Mouse (Mus musculus) midbrain, embryonic 16.5 days (tissue): ENCODE data around the gene Acsf2. TPM values are rescaled to one million over a fixed set of nuclear protein-coding genes. Genes with fewer than 3 reads are reported as not detected.

Experiments
- ATAC-seq: fragments of 200-750 bp; cut with Nextera tagmentation; 2 replicates; pipeline ENCODE4 v1.8.0; 2017; ENCODE audit warnings: moderate TSS enrichment
- H3K27ac ChIP-seq: fragments of 300-500 bp; sonication (generic); 2 replicates; pipeline ENCODE4 v1.5.1; 2014; ENCODE audit warnings: mild to moderate bottlenecking, low read length, mixed read lengths
- H3K27me3 ChIP-seq: fragments of 300-500 bp; sonication (generic); 2 replicates; pipeline ENCODE4 v1.6.1; 2014; ENCODE audit warnings: low read depth, low read length, mixed read lengths; ENCODE audit not compliant: control insufficient read depth, insufficient read depth
- H3K36me3 ChIP-seq: fragments of 300-500 bp; sonication (generic); 2 replicates; pipeline ENCODE4 v1.6.1; 2014; ENCODE audit warnings: mild to moderate bottlenecking, low read length, moderate library complexity, mixed read lengths; ENCODE audit not compliant: control insufficient read depth, insufficient read depth
- H3K4me1 ChIP-seq: fragments of 300-500 bp; sonication (generic); 2 replicates; pipeline ENCODE4 v1.6.1; 2014; ENCODE audit warnings: mild to moderate bottlenecking, low read length, mixed read lengths; ENCODE audit not compliant: control insufficient read depth, insufficient read depth
- H3K4me2 ChIP-seq: fragments of 300-500 bp; sonication (generic); 2 replicates; pipeline ENCODE4 v1.6.1; 2014; ENCODE audit warnings: mild to moderate bottlenecking, low read length, mixed read lengths
- H3K4me3 ChIP-seq: fragments of 300-500 bp; sonication (generic); 2 replicates; pipeline ENCODE4 v1.5.1; 2014; ENCODE audit warnings: low read depth, mild to moderate bottlenecking, low read length, moderate library complexity, mixed read lengths
- H3K9ac ChIP-seq: fragments of 300-500 bp; sonication (generic); 2 replicates; pipeline ENCODE4 v1.6.1; 2014; ENCODE audit warnings: low read depth, low read length, mixed read lengths
- H3K9me3 ChIP-seq: fragments of 300-500 bp; sonication (generic); replicated peaks from 2 replicates; pipeline ENCODE4 v1.6.1; 2014; ENCODE audit warnings: mild to moderate bottlenecking, low read length, mixed read lengths; ENCODE audit not compliant: control insufficient read depth, poor library complexity, severe bottlenecking
- WGBS: fragments of 180-500 bp; shearing (Covaris S2); extraction: QIAGEN DNeasy Blood & Tissue Kit; methylation state at CpG from one replicate; pipeline ENCODE4 v1.1.7; 2014; 5-methylcytosine and 5-hydroxymethylcytosine counted together
- polyA plus RNA-seq: library from polyadenylated mRNA; unstranded; fragments of >200 nt; fragmentation: Nextera tagmentation; extraction: Ambion mirVana; gene quantifications from 2 replicates; pipeline ENCODE4 v1.2.1, GENCODE M21; 2015

The Acsf2 gene
- polyA plus RNA-seq, 1 experiment from 2014 or later: 1.9 TPM

DNA sequence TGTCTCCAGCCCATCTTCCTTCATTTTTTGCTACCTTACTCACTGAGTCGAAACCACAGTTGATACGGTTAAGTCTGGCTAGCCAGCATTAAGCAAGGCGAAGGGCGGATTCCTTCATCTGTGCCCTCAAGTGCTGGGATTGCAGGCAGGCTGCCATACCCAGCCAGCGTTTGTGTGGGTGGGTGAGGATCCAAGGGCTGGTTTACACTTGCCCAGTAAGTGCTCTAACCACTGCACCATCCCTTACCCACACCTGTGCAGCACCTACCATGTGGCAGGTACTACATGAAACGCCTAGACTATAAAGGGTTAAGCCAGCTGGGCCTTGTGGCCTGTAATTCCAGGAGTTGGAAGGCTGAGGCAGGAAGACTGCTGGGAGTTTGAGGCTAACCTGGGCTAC lies 54.4 kb downstream of the Acsf2 start:
- no peak overlapping the region for H3K4me3 ChIP-seq
- H3K36me3 ChIP-seq: peaks cover 5% of the 10 kb centered on the region; the same call in 1 of the 2 replicates
- H3K27ac ChIP-seq: no peak overlapping the region
- 91% methylated on average over 6 of the region's 6 CpGs for WGBS
- peaks cover 15% of the 10 kb centered on the region for H3K4me1 ChIP-seq
- no peak for ATAC-seq
- no peak overlapping the region for H3K9ac ChIP-seq
- H3K4me2 ChIP-seq: no peak overlapping the region
- no peaks in the 10 kb centered on the region for H3K27me3 ChIP-seq
- H3K9me3 ChIP-seq: no peaks in the 10 kb centered on the region

DNA sequence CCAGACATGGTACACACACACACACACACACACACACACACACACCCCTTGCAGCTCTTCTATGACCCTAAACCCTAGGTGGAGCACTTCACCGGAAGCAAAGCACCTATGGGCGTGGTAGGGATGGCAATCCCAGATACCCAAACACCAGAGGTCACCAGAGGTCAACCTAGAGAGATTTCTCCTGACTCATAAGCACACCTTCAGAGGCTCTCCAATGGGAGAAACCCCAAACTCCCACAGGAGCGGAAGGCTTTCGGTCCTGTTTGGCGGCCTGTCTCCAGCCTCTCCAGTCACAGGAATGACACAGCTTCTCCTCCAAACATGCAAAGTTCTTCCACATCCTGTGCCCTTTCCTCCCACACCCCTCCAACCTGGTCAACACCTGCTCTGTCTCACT lies 55.3 kb downstream of the Acsf2 start:
- Histone ChIP-seq H3K27me3 (no peaks in the 10 kb centered on the region), H3K4me1 (peaks cover 15% of the 10 kb centered on the region), H3K9ac (no peak overlapping the region), H3K36me3 (peaks cover 5% of the 10 kb centered on the region; the same call in 1 of the 2 replicates), H3K27ac (no peak overlapping the region), H3K4me2 (no peak overlapping the region), H3K9me3 (no peaks in the 10 kb centered on the region), H3K4me3 (no peak overlapping the region)
- no peak for ATAC-seq
- 99% methylated on average over 5 of the region's 5 CpGs for WGBS

DNA sequence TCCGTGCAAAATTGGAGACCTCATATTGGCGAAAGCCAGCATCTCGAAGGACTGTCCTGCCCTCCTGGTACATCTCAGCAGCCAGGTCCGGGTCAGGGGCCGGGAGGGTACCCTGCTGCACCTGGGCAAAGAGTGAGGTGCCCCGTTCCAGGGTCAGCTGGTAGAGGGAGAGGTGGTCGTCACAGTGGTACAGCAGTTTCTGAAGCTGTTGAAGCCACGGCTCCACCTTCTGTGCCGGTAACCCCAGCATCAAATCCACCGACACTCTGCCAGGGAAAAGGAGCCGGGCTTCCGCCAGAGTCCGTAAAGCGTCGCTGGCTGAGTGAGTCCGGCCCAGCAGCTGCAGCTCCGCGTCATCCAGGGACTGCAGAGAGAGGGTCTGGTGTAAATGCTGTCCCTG lies 57.2 kb downstream of the Acsf2 start:
- Histone ChIP-seq H3K4me3 (no peak overlapping the region), H3K9me3 (no peaks in the 10 kb centered on the region), H3K36me3 (peaks cover 5% of the 10 kb centered on the region; the same call in 1 of the 2 replicates), H3K4me2 (peak overlapping the region; percentile 12; the same call in 1 of the 2 replicates), H3K9ac (0 out of 2 replicates have a peak overlapping the region, but pooled peaks have one; percentile 0), H3K4me1 (peaks cover 14% of the 10 kb centered on the region), H3K27me3 (no peaks in the 10 kb centered on the region), H3K27ac (no peak overlapping the region)
- WGBS: 56% methylated on average over 18 of the region's 18 CpGs
- ATAC-seq: no peak

DNA sequence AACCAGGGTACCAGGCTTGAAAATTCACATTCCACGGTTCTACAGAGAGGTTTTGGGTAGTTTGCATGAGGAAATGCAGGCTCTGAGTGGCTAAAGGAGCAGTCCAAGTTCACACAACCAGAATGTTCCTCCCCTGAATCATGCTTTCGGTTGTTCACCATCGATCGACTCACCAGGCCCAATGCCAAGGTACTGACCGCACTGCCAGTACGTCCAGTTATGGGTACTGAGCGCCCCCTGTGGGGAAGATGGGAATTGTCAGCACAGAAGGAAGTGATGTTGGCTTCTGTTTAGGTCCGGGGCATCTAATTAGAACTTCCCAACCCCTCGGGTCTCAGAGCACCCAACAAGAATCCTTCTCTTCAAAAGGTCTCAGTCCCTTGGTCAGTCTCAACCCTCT lies 57.7 kb downstream of the Acsf2 start:
- Histone ChIP-seq H3K36me3 (peaks cover 5% of the 10 kb centered on the region; the same call in 1 of the 2 replicates), H3K9me3 (no peaks in the 10 kb centered on the region), H3K27me3 (no peaks in the 10 kb centered on the region), H3K27ac (no peak overlapping the region), H3K4me3 (no peak overlapping the region), H3K4me1 (peaks cover 11% of the 10 kb centered on the region), H3K9ac (no peak overlapping the region), H3K4me2 (no peak overlapping the region)
- ATAC-seq: no peak
- WGBS: 29% methylated on average over 9 of the region's 9 CpGs

DNA sequence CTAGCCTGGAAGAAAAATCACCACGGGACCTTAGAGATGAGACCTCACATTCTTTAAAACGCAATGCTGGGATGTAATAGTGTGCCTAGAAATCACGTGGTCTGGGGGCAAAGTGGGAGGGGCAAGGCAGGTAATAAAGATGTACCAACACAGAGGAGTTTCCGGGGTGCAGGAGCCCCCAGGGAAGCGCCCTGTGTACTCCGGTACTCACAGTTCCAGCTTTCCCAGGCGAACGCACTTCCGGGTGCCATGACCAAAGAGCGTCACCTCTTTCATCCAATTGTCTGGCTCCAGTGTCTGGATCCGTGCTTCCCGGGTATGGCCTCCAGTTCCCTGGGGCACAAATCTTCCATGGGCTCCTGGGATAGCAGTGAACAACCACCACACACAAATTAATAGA lies 58.3 kb downstream of the Acsf2 start:
- Histone ChIP-seq H3K4me2 (no peak overlapping the region), H3K4me3 (no peak overlapping the region), H3K27me3 (no peaks in the 10 kb centered on the region), H3K27ac (no peak overlapping the region), H3K9me3 (no peaks in the 10 kb centered on the region), H3K36me3 (peaks cover 5% of the 10 kb centered on the region; the same call in 1 of the 2 replicates), H3K9ac (no peak overlapping the region), H3K4me1 (peaks cover 10% of the 10 kb centered on the region)
- 80% methylated on average over 12 of the region's 12 CpGs for WGBS
- ATAC-seq: no peak

DNA sequence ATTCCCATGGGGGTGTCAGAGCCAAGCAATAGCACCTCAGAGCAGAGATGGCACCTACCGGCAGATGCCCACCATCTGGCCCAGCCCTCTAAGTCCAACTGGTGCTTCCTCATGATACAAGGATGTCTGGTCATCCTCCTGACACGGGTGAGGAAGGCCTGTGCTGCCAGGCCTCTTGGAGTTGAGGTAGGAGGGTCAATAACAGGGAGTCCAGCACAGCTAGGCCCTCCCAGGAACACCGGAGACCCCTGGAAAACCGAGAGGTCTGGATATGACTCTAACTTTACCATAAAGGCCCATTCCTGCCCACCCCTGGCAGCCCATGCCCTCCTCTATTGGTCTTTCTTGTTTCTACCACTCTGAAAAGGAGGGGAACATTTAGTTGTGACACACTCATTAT lies 59.3 kb downstream of the Acsf2 start:
- no peaks in the 10 kb centered on the region for H3K9me3 ChIP-seq
- H3K27me3 ChIP-seq: no peaks in the 10 kb centered on the region
- H3K27ac ChIP-seq: no peak overlapping the region
- peaks cover under 1% of the 10 kb centered on the region for H3K4me1 ChIP-seq
- no peak overlapping the region for H3K4me2 ChIP-seq
- no peak for ATAC-seq
- H3K4me3 ChIP-seq: no peak overlapping the region
- H3K9ac ChIP-seq: no peak overlapping the region
- 89% methylated on average over 4 of the region's 4 CpGs for WGBS
- H3K36me3 ChIP-seq: peaks cover 5% of the 10 kb centered on the region; the same call in 1 of the 2 replicates

DNA sequence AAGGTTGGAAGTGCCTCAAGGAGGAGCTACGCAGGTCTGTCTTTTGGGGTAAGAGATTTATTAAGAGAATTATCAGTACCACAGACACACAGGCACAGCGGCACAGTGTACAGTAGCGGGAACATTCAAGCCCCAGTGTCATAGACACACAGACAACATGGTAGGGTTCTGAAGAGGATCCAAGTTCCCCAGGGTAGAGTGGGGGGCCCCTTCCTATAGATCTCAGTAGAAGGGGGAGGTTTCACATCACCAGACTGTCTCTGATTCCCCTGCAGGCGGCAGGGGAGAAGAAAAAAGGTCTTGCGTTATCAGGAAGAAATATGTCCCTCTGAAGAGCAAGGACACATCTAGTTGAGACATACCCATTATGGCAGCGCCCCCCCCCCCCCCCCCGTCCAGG lies 61.9 kb downstream of the Acsf2 start:
- H3K27ac ChIP-seq: no peak overlapping the region
- 76% methylated on average over 7 of the region's 7 CpGs for WGBS
- H3K4me2 ChIP-seq: no peak overlapping the region
- no peaks in the 10 kb centered on the region for H3K4me1 ChIP-seq
- no peak overlapping the region for H3K4me3 ChIP-seq
- H3K9ac ChIP-seq: no peak overlapping the region
- peaks cover 5% of the 10 kb centered on the region; the same call in 1 of the 2 replicates for H3K36me3 ChIP-seq
- no peak for ATAC-seq
- H3K27me3 ChIP-seq: no peaks in the 10 kb centered on the region
- H3K9me3 ChIP-seq: no peaks in the 10 kb centered on the region

DNA sequence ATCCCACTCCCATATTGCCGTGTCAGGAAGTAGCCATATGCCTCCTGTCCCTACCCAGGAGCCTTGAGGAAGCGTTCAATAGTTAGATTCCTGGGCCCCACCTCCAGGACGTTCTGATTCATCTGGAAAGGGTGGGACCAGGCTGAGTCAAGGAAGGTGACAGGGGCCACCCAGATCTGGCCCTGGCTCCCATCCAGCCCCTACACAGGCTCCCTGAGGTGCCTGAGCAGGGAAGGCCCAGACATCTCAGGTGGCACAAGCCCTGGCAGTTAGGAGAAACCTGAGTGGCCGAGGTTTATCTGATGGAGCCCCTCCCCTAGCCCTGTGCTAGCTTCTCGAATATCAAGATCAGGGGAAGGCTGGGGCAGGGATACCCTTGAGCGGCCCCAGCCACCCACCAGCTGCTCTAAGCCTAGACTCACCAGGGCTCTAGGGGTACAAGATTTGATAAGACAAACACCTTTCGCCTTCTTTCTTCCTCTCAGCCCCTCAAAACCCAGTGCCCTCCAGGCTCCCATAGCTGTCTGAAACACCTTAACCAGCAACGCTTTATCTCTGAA lies 62.9 kb downstream of the Acsf2 start:
- 69% methylated on average over 8 of the region's 8 CpGs for WGBS
- no peak overlapping the region for H3K27ac ChIP-seq
- H3K9ac ChIP-seq: no peak overlapping the region
- no peaks in the 10 kb centered on the region for H3K9me3 ChIP-seq
- peaks cover 4% of the 10 kb centered on the region; the same call in 1 of the 2 replicates for H3K36me3 ChIP-seq
- H3K4me2 ChIP-seq: no peak overlapping the region
- no peaks in the 10 kb centered on the region for H3K27me3 ChIP-seq
- no peak overlapping the region for H3K4me3 ChIP-seq
- no peaks in the 10 kb centered on the region for H3K4me1 ChIP-seq
- ATAC-seq: no peak

DNA sequence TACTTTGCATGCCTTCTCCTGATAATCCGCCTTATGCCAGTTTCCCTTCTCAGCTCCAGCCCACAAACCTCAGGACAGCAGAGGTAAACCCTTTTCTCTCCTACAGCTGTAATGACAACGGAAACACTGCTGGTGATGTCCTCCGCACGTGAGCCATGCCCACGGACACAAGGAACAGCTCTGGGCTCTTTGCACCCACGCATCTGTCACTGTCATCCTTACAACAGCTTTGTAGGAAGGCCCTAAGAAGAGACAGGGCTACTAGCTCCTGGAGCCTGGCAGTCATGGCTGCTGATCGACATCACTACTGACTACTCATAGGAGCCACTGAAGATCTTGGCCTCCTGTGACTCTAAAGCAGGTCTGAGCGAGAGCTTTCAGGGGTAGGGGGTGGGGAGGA lies 68.5 kb downstream of the Acsf2 start:
- H3K4me3 ChIP-seq: no peak overlapping the region
- H3K9ac ChIP-seq: no peak overlapping the region
- whole genome bisulfite sequencing: 82% methylated on average over 8 of the region's 8 CpGs
- H3K27ac ChIP-seq: no peak overlapping the region
- no peaks in the 10 kb centered on the region for H3K36me3 ChIP-seq
- H3K4me1 ChIP-seq: no peaks in the 10 kb centered on the region; the same call in 1 of the 2 replicates
- H3K9me3 ChIP-seq: no peaks in the 10 kb centered on the region
- ATAC-seq: no peak
- H3K4me2 ChIP-seq: no peak overlapping the region
- no peaks in the 10 kb centered on the region for H3K27me3 ChIP-seq
